Mouse (Mus musculus) ES-E14 (cell line): ENCODE results near the gene Iah1.

Experiments
- CHD2 ChIP-seq: IDR thresholded peaks from 2 replicates; pipeline ENCODE4 v1.6.1; 2014; ENCODE audit warnings: mild to moderate bottlenecking, low read depth, low read length, inconsistent platforms
- HCFC1 ChIP-seq: IDR thresholded peaks from 2 replicates; pipeline ENCODE4 v1.6.1; 2012; ENCODE audit warnings: low read length, inconsistent platforms, borderline replicate concordance; ENCODE audit not compliant: insufficient read depth
- MAFK ChIP-seq: IDR thresholded peaks from 2 replicates; pipeline ENCODE4 v1.6.1; 2014; ENCODE audit warnings: mild to moderate bottlenecking, low read depth, low read length, inconsistent platforms; ENCODE audit not compliant: insufficient read depth
- ZC3H11A ChIP-seq: IDR thresholded peaks from 2 replicates; pipeline ENCODE4 v1.6.1; 2012; ENCODE audit warnings: low read depth, mild to moderate bottlenecking, inconsistent platforms, low read length, borderline replicate concordance

DNA sequence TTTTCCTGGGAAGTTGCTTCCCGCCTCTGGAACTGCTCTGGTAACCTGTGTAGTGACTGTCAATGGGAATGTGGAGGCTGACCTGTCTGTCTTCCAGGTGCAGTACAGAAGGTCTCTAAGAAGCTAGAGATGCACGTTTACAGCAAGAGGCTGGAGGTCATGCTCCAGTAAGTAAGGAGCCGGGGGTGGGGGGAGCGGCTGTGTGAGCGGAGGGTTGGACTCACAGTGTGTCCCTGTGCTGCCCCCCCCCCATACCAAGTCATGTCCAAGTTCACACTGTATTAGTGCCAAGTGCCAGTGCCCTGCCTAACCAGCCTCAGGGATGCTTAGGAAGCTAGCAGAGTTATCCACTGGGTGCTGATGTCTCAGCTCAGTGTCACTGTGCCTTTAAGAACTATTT, 4.0 kb upstream of the Iah1 start:
- TF ChIP-seq ZC3H11A = no peak
- no peak for TF ChIP-seq HCFC1
- no peak for TF ChIP-seq MAFK
- TF ChIP-seq CHD2 = no peak
